Mouse (Mus musculus) testis, adult 2 months (tissue): ENCODE measurements around the gene Lrrc20. TPM values are rescaled to one million over a fixed set of nuclear protein-coding genes. Genes with fewer than 3 reads are reported as not detected.
A peak's percentile ranks its signal among the peaks of the same experiment; 100 is the strongest.
"Not testable (repeated sequence)": the region's sequence is repeated elsewhere in the genome, so short reads cannot be mapped to it uniquely, and the experiment has no call there.

Source experiments
- H3K27ac ChIP-seq: fragments of 200-500 bp; 2 replicates; pipeline ENCODE4 v1.5.1; 2012; ENCODE audit warnings: low read depth, low read length; ENCODE audit not compliant: control insufficient read depth, insufficient read depth
- H3K27me3 ChIP-seq: fragments of 200-500 bp; 2 replicates; pipeline ENCODE4 v1.6.1; 2012; ENCODE audit warnings: mild to moderate bottlenecking, low read length, moderate library complexity; ENCODE audit not compliant: control insufficient read depth, insufficient read depth
- H3K36me3 ChIP-seq: fragments of 200-500 bp; 2 replicates; pipeline ENCODE4 v1.6.1; 2012; ENCODE audit warnings: mild to moderate bottlenecking, low read length; ENCODE audit not compliant: control insufficient read depth, insufficient read depth
- H3K4me1 ChIP-seq: fragments of 200-500 bp; 2 replicates; pipeline ENCODE4 v1.6.1; 2012; ENCODE audit warnings: low read length; ENCODE audit not compliant: control insufficient read depth, insufficient read depth
- H3K4me3 ChIP-seq: fragments of 200-500 bp; 2 replicates; pipeline ENCODE4 v1.5.1; 2012; ENCODE audit warnings: low read depth, mild to moderate bottlenecking, low read length, moderate library complexity, mixed read lengths; ENCODE audit not compliant: control insufficient read depth
- CTCF ChIP-seq: fragments of 200-500 bp; IDR thresholded peaks from 2 replicates; pipeline ENCODE4 v1.5.1; 2012; ENCODE audit warnings: low read depth, mild to moderate bottlenecking, inconsistent platforms, low read length, moderate library complexity; ENCODE audit not compliant: control insufficient read depth, insufficient read depth, insufficient replicate concordance
- POLR2A ChIP-seq: fragments of 200-500 bp; IDR thresholded peaks from 2 replicates; pipeline ENCODE4 v1.6.1; 2012; ENCODE audit warnings: low read depth, mild to moderate bottlenecking, inconsistent platforms, low read length, moderate library complexity; ENCODE audit not compliant: control insufficient read depth
- polyA plus RNA-seq: library from polyadenylated mRNA; depleted of rRNA; stranded (reverse); fragments of >200 nt; gene quantifications from 2 replicates; pipeline ENCODE4 v1.2.3, GENCODE M21; 2012

Gene Lrrc20
- polyA plus RNA-seq, 1 experiment, result 3.3 TPM

GRCm38 (mm10) chr10:61452645-61453044 lies 23.0 kb upstream of the Lrrc20 start, which contains the start of gene Eif4ebp2:
Eif4ebp2 (minus strand) TSS chr10:61452661.
- Histone ChIP-seq H3K27me3 (no peaks in the 10 kb centered on the region), H3K27ac (peak within 1 kb of the TSS; percentile 74), H3K4me1 (peaks cover 10% of the 10 kb centered on the region), H3K36me3 (no peaks in the 10 kb centered on the region), H3K4me3 (peak within 1 kb of the TSS; percentile 89)
- TF ChIP-seq CTCF (no peak), POLR2A (peak; percentile 96)

GRCm38 (mm10) chr10:61453171-61453570 lies 22.4 kb upstream of the Lrrc20 start:
- Histone ChIP-seq H3K4me3 (peak overlapping the region; percentile 15; the same call in 1 of the 2 replicates), H3K4me1 (peaks cover 11% of the 10 kb centered on the region)
- not testable (repeated sequence) for H3K27me3 ChIP-seq, H3K36me3 ChIP-seq, H3K27ac ChIP-seq

GRCm38 (mm10) chr10:61457182-61457581 lies 18.4 kb upstream of the Lrrc20 start:
- Histone ChIP-seq H3K27me3 (no peaks in the 10 kb centered on the region), H3K4me3 (no peak overlapping the region), H3K36me3 (no peaks in the 10 kb centered on the region), H3K4me1 (peaks cover 6% of the 10 kb centered on the region), H3K27ac (no peak overlapping the region)
- TF ChIP-seq CTCF (no peak), POLR2A (no peak)

GRCm38 (mm10) chr10:61465009-61465408 lies 10.6 kb upstream of the Lrrc20 start:
- Histone ChIP-seq H3K36me3 (no peaks in the 10 kb centered on the region), H3K27me3 (no peaks in the 10 kb centered on the region), H3K4me3 (no peak overlapping the region), H3K4me1 (no peaks in the 10 kb centered on the region), H3K27ac (no peak overlapping the region)
- TF ChIP-seq POLR2A (no peak), CTCF (no peak)

GRCm38 (mm10) chr10:61466242-61466641 lies 9.4 kb upstream of the Lrrc20 start:
- TF ChIP-seq CTCF (peak; percentile 75; the same call in 1 of the 2 replicates), POLR2A (no peak)
- Histone ChIP-seq H3K4me3 (no peak overlapping the region), H3K27ac (no peak overlapping the region), H3K36me3 (no peaks in the 10 kb centered on the region), H3K4me1 (no peaks in the 10 kb centered on the region), H3K27me3 (no peaks in the 10 kb centered on the region)

GRCm38 (mm10) chr10:61466873-61467272 lies 8.7 kb upstream of the Lrrc20 start:
- H3K27ac ChIP-seq, result no peak overlapping the region
- no peaks in the 10 kb centered on the region for H3K4me1 ChIP-seq
- H3K36me3 ChIP-seq, result no peaks in the 10 kb centered on the region
- no peaks in the 10 kb centered on the region for H3K27me3 ChIP-seq
- H3K4me3 ChIP-seq, result no peak overlapping the region
- peak; percentile 36; the same call in 1 of the 2 replicates for TF ChIP-seq CTCF
- no peak for TF ChIP-seq POLR2A

GRCm38 (mm10) chr10:61468900-61469299 lies 6.7 kb upstream of the Lrrc20 start:
- no peak for TF ChIP-seq CTCF
- no peak for TF ChIP-seq POLR2A
- H3K4me3 ChIP-seq, result no peak overlapping the region
- H3K4me1 ChIP-seq, result no peaks in the 10 kb centered on the region
- no peaks in the 10 kb centered on the region for H3K27me3 ChIP-seq
- H3K27ac ChIP-seq, result no peak overlapping the region
- H3K36me3 ChIP-seq, result no peaks in the 10 kb centered on the region

GRCm38 (mm10) chr10:61473640-61474039 lies 2.0 kb upstream of the Lrrc20 start:
- TF ChIP-seq POLR2A (no peak), CTCF (no peak)
- Histone ChIP-seq H3K36me3 (no peaks in the 10 kb centered on the region), H3K27ac (no peak overlapping the region), H3K4me1 (peaks cover 7% of the 10 kb centered on the region), H3K27me3 (no peaks in the 10 kb centered on the region), H3K4me3 (no peak overlapping the region; the same call in 1 of the 2 replicates)
